Mouse (Mus musculus) testis, adult 2 months (tissue): ENCODE measurements around the gene Emp2. TPM values are rescaled to one million over a fixed set of nuclear protein-coding genes. Genes with fewer than 3 reads are reported as not detected.
"Not testable (repeated sequence)": the region's sequence is repeated elsewhere in the genome, so short reads cannot be mapped to it uniquely, and the experiment has no call there.

Source experiments
- H3K27ac ChIP-seq: fragments of 200-500 bp; 2 replicates; pipeline ENCODE4 v1.5.1; 2012; ENCODE audit warnings: low read depth, low read length; ENCODE audit not compliant: control insufficient read depth, insufficient read depth
- H3K27me3 ChIP-seq: fragments of 200-500 bp; 2 replicates; pipeline ENCODE4 v1.6.1; 2012; ENCODE audit warnings: mild to moderate bottlenecking, low read length, moderate library complexity; ENCODE audit not compliant: control insufficient read depth, insufficient read depth
- H3K36me3 ChIP-seq: fragments of 200-500 bp; 2 replicates; pipeline ENCODE4 v1.6.1; 2012; ENCODE audit warnings: mild to moderate bottlenecking, low read length; ENCODE audit not compliant: control insufficient read depth, insufficient read depth
- H3K4me1 ChIP-seq: fragments of 200-500 bp; 2 replicates; pipeline ENCODE4 v1.6.1; 2012; ENCODE audit warnings: low read length; ENCODE audit not compliant: control insufficient read depth, insufficient read depth
- H3K4me3 ChIP-seq: fragments of 200-500 bp; 2 replicates; pipeline ENCODE4 v1.5.1; 2012; ENCODE audit warnings: low read depth, mild to moderate bottlenecking, low read length, moderate library complexity, mixed read lengths; ENCODE audit not compliant: control insufficient read depth
- CTCF ChIP-seq: fragments of 200-500 bp; IDR thresholded peaks from 2 replicates; pipeline ENCODE4 v1.5.1; 2012; ENCODE audit warnings: low read depth, mild to moderate bottlenecking, inconsistent platforms, low read length, moderate library complexity; ENCODE audit not compliant: control insufficient read depth, insufficient read depth, insufficient replicate concordance
- POLR2A ChIP-seq: fragments of 200-500 bp; IDR thresholded peaks from 2 replicates; pipeline ENCODE4 v1.6.1; 2012; ENCODE audit warnings: low read depth, mild to moderate bottlenecking, inconsistent platforms, low read length, moderate library complexity; ENCODE audit not compliant: control insufficient read depth
- polyA plus RNA-seq: library from polyadenylated mRNA; depleted of rRNA; stranded (reverse); fragments of >200 nt; gene quantifications from 2 replicates; pipeline ENCODE4 v1.2.3, GENCODE M21; 2012; rRNA removed

The Emp2 gene
- polyA plus RNA-seq, 1 experiment, result 1.7 TPM

GRCm38 (mm10) chr16:10280286-10280951 lies 33.3 kb downstream of the Emp2 start:
- Histone ChIP-seq H3K27me3 (no peaks in the 10 kb centered on the region), H3K4me1 (no peaks in the 10 kb centered on the region), H3K27ac (no peak overlapping the region), H3K36me3 (no peaks in the 10 kb centered on the region), H3K4me3 (no peak overlapping the region)
- peak; percentile 36; the same call in 1 of the 2 replicates for TF ChIP-seq CTCF
- TF ChIP-seq POLR2A, result no peak

- H3K36me3 ChIP-seq, H3K27ac ChIP-seq, H3K4me3 ChIP-seq, H3K27me3 ChIP-seq, H3K4me1 ChIP-seq: not testable (repeated sequence)
These were observed 37.0 kb downstream of the Emp2 start for GRCm38 (mm10) chr16:10276778-10277177.

DNA sequence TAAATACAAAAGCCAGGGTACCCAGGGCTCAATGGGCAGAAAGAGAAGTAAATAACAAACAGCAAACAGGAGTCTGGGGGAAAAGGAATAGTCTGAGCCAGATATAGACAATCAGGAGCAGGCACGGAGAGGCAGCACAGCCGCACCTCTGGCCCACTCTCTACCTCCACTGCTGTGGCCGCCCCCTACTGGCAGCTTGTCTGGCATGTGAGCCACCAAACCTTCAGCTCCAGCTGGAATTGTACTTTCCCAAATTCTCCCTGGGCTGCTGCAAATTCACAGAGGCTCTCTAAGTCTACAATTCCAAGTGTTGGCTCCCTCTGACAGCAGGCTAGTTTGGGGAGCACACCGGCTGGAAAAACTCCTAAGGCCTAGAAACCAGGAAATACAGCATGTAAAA lies 39.3 kb downstream of the Emp2 start:
- H3K4me3 ChIP-seq, result no peak overlapping the region
- peak; percentile 21; the same call in 1 of the 2 replicates for TF ChIP-seq CTCF
- TF ChIP-seq POLR2A, result no peak
- no peaks in the 10 kb centered on the region for H3K36me3 ChIP-seq
- no peak overlapping the region for H3K27ac ChIP-seq
- H3K27me3 ChIP-seq, result no peaks in the 10 kb centered on the region
- H3K4me1 ChIP-seq, result no peaks in the 10 kb centered on the region

- H3K27me3 ChIP-seq, result no peaks in the 10 kb centered on the region
- no peaks in the 10 kb centered on the region for H3K4me1 ChIP-seq
- H3K27ac ChIP-seq, result no peak overlapping the region
- no peaks in the 10 kb centered on the region for H3K36me3 ChIP-seq
- H3K4me3 ChIP-seq, result no peak overlapping the region
- TF ChIP-seq POLR2A, result no peak
- TF ChIP-seq CTCF, result no peak
These were observed 41.5 kb downstream of the Emp2 start for GRCm38 (mm10) chr16:10272256-10272655.

DNA sequence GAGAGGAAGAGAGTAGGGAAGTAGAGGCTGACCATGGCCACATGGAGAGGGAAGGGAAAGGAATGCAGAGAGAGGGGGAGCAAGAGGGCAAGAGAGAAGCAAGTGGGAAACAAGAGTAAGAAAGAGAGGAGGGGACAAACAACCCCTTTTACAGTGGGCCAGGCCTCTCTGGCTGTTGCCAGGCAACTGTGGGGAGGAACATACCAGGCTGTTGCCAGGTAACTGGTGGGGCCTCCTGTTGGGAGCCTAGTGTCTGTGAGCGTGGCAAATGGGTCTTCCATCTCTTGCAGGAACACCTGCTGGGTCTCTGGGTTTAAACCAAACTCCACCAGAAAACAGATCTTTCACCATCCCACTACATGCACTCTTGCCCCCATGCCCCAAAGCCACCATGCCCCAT lies 59.8 kb downstream of the Emp2 start:
- Histone ChIP-seq H3K36me3 (no peaks in the 10 kb centered on the region), H3K27me3 (no peaks in the 10 kb centered on the region), H3K4me3 (peak overlapping the region; percentile 21), H3K27ac (no peak overlapping the region), H3K4me1 (no peaks in the 10 kb centered on the region)
- no peak for TF ChIP-seq POLR2A
- TF ChIP-seq CTCF, result no peak

- Histone ChIP-seq H3K27ac (no peak overlapping the region), H3K4me1 (no peaks in the 10 kb centered on the region), H3K4me3 (no peak overlapping the region), H3K27me3 (no peaks in the 10 kb centered on the region), H3K36me3 (peaks cover 2% of the 10 kb centered on the region)
- TF ChIP-seq CTCF (no peak), POLR2A (no peak)
These were observed 77.2 kb downstream of the Emp2 start for GRCm38 (mm10) chr16:10236601-10237000.

Other genes starting within 250 kb of the Emp2 start
- 325 and 332 TPM in 2 replicates for gene Rpl39l, start 143.7 kb downstream of the Emp2 start, polyA plus RNA-seq
- 7.4 and 8.2 TPM in 2 replicates for gene Atf7ip2, start 121.3 kb downstream of the Emp2 start, polyA plus RNA-seq
- gene Tekt5, start 81.5 kb upstream of the Emp2 start, polyA plus RNA-seq, result 224 and 226 TPM in 2 replicates
- 19.0 and 20.6 TPM in 2 replicates for gene Nubp1, start 98.0 kb upstream of the Emp2 start, polyA plus RNA-seq
- 0.30 and 0.37 TPM in 2 replicates for gene Tvp23a, start 133.4 kb upstream of the Emp2 start, polyA plus RNA-seq
- 0.07 and 0.22 TPM in 2 replicates for gene Ciita, start 166.1 kb upstream of the Emp2 start, polyA plus RNA-seq
- gene Dexi, start 229.1 kb upstream of the Emp2 start, polyA plus RNA-seq, result 16.4 and 17.7 TPM in 2 replicates
- gene Clec16a, start 231.4 kb upstream of the Emp2 start, polyA plus RNA-seq, result 30.6 and 30.8 TPM in 2 replicates